Mouse (Mus musculus) embryo, embryonic 11.5 days (tissue): ENCODE results near the gene Cyp3a13.
"Not testable (repeated sequence)": the region's sequence is repeated elsewhere in the genome, so short reads cannot be mapped to it uniquely, and the experiment has no call there.

Experiments used
- DNase-seq: peaks from one replicate; pipeline ENCODE4 v3.0.0-alpha.2; 2012; ENCODE audit warnings: low read depth, low spot score

Gene Cyp3a13

GRCm38 (mm10) chr5:137872381-137872702 is 49.1 kb downstream of the Cyp3a13 start:
- not testable (repeated sequence) for DNase-seq

DNA sequence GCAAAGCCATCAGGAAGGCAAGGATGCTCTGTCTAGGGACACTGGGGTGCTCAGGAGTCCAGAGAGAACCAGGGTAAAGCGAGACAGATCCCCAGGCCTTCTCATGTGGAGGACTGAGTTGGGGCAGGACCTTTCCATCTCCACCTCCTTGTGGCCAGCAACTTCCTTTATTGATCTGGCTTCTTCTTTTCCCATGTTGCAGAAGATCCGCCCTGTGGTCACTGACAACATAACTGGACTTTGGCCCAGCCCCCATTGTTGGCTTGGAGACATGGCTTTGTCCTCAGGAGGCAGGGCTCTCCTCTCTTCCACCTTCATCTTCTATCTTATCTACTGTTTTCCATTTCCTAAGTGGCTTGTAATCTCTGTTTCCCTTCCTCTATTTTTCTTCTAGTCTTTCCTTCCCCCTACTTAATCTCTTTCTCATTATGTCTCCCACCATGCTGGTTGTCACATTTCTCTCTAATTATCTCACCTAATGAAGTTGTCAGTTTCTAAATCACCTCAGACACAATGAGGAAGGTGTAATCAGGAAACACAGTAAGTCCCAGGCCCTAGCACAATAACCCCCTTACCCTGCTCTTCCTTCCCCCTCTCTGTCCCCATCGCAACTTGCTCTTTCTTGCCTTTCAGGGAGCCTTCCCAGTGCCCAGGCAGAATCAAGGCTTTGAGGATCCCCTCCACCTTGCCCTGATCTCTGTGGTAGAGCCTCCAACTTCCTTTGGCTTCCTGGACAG is 49.6 kb downstream of the Cyp3a13 start, which contains the start of gene Pilrb2:
Pilrb2 (minus strand) TSS at position 172 of the 737 bp plus-strand sequence.
- not testable (repeated sequence) for DNase-seq

DNA sequence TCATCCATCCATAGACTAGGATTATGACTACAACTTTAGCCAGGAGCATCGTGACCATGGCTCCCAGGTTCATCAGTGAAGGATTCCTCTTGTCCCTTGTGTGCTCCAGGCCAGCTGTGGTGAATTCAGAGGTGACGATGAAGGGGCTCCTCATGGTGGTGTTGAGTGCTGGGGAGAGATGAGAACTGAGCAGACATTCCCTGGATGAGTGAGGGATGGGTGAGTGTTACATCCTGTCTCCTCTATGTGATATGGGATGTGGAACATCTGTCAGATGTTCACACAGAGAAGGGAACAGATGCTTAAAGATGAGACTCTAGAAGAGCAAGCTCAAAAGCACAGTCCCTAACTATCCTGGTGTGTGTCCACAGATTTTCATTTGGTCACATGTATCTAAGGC is 52.8 kb downstream of the Cyp3a13 start:
- DNase-seq = not testable (repeated sequence)

DNA sequence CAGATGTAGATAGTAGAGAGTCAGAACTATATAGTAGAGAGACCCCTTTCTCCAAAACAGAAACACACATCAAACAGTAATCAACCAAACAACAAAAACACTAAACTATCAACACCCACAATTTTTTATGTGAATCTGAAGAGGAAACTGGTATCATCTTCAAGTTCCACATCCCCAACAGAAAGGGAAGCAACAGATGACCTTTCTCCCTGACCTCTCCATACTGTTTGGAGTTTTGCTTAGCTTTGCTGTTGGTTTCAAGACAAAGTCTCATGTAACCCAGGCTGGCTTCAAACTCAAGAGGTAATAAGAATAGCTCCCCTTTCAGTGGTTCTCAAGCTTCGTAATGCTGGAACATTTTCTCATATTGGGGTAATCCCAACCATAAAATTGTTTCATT is 57.4 kb downstream of the Cyp3a13 start:
- not testable (repeated sequence) for DNase-seq

DNA sequence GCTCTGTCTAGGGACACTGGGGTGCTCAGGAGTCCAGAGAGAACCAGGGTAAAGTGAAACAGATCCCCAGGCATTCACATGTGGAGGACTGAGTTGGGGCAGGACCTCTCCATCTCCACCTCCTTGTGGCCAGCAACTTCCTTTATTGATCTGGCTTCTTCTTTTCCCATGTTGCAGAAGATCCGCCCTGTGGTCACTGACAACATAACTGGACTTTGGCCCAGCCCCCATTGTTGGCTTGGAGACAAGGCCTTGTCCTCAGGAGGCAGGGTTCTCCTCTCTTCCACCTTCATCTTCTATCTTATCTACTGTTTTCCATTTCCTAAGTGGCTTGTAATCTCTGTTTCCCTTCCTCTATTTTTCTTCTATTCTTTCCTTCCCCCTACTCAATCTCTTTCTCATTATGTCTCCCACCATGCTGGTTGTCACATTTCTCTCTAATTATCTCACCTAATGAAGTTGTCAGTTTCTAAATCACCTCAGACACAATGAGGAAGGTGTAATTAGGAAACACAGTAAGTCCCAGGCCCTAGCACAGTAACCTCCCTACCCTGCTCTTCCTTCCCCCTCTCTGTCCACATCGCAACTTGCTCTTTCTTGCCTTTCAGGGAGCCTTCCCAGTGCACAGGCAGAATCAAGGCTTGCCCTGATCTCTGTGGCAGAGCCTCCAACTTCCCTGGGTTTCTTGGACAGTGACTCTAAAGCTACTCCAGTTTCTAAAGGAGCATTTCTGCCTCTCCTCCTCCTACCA is 63.3 kb downstream of the Cyp3a13 start, which contains the start of gene Pilrb1:
Pilrb1 (minus strand) TSS at position 147 of the 751 bp plus-strand sequence.
- DNase-seq = not testable (repeated sequence)

DNA sequence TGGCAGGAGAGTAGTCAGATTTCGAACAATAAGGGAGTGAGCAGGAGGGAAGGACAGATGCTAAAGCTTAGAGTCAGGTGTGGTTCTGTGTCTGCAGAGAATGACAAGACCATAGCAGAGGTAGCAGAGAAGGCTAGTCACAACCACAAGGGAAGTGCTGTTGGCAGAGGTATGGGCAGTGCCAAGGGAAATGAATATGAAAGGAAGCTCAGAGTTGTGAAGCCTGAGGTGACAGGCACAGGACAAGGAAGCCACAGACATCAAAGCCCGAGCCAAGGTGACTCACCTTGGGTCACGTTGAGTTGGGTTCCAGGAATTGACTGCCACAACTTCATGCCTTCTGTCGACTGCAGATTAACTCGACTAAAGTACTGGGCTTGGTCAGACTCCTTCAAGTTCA is 64.5 kb downstream of the Cyp3a13 start:
- DNase-seq = not testable (repeated sequence)

- not testable (repeated sequence) for DNase-seq
These were observed 66.5 kb downstream of the Cyp3a13 start for GRCm38 (mm10) chr5:137854907-137855306.

DNA sequence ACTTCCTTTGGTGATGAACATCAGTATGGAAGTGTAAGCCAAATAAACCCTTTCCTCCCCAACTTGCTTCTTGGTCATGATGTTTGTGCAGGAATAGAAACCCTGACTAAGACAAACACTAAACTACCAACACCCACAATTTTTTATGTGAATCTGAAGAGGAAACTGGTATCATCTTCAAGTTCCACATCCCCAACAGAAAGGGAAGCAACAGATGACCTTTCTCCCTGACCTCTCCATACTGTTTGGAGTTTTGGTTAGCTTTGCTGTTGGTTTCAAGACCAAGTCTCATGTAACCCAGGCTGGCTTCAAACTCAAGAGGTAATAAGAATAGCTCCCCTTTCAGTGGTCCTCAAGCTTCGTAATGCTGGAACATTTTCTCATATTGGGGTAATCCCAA is 71.1 kb downstream of the Cyp3a13 start:
- not testable (repeated sequence) for DNase-seq
